ENCODE assay signal across 16 mouse cellular contexts in genomic region chr15:78736181-78736579, GRCm38 (mm10). TPM values are rescaled to one million over a fixed set of nuclear protein-coding genes. Genes with fewer than 3 reads are reported as not detected.
DNase-seq lines count a peak whose midpoint lies in the region; ATAC-seq and TF ChIP-seq lines count a peak whose summit lies in the region.
"Had no signal": no experiment of that assay in that cellular context is flagged by ENCODE, and none has a peak within 500 bp of the region (broad histone marks: within the 10 kb centered on the region; RNA-seq: fewer than 3 reads in every experiment).

No protein-coding gene starts in this region.

- H3K9me3 ChIP-seq in hindbrain, embryonic 13.5 days, result no peaks in the 10 kb centered on the region
- H3K9me3 ChIP-seq in midbrain, embryonic 14.5 days (ENCODE audit: control insufficient read depth, low read length), result no peaks in the 10 kb centered on the region
- H3K9me3 ChIP-seq in stomach, embryonic 16.5 days (replicated peaks; ENCODE audit: control insufficient read depth, low read length), result no peaks in the 10 kb centered on the region
- H3K9me3 ChIP-seq: embryonic facial prominence, embryonic 13.5 days; megakaryocyte, embryonic 14.5 days had no signal

- DNase-seq in layer of hippocampus, adult 2 months (ENCODE audit: low spot score in 2 of 2), result no peak
- no peak for DNase-seq in layer of hippocampus, postnatal 14 days (ENCODE audit: low spot score in 2 of 2)
- DNase-seq in midbrain, embryonic 14.5 days, result no peak
- no peak for DNase-seq in MN1 (ENCODE audit: low spot score)
- DNase-seq in frontal cortex, postnatal 25 days (ENCODE audit: low spot score in 2 of 2), result no peak
- DNase-seq: cerebellum, postnatal 36 days; heart, postnatal 10 days; right cerebral cortex, postnatal 25 days; thymus, postnatal 14 days had no signal

- H3K4me3 ChIP-seq in layer of hippocampus, adult 2 months, result no peak overlapping the region
- no peak overlapping the region for H3K4me3 ChIP-seq in hindbrain, embryonic 13.5 days
- no peak overlapping the region for H3K4me3 ChIP-seq in midbrain, embryonic 14.5 days (replicated peaks; ENCODE audit: low read depth, low read length)
- H3K4me3 ChIP-seq in stomach, embryonic 16.5 days (replicated peaks; ENCODE audit: low read length), result no peak overlapping the region
- H3K4me3 ChIP-seq: embryonic facial prominence, embryonic 13.5 days; megakaryocyte, embryonic 14.5 days had no signal

- 0 out of 2 replicates have a peak, but pooled peaks cover 4% of the 10 kb centered on the region for H3K27me3 ChIP-seq in hindbrain, embryonic 13.5 days
- no peaks in the 10 kb centered on the region for H3K27me3 ChIP-seq in midbrain, embryonic 14.5 days (ENCODE audit: control insufficient read depth, insufficient read depth, low read length)
- H3K27me3 ChIP-seq in stomach, embryonic 16.5 days (ENCODE audit: control insufficient read depth, insufficient read depth, low read length), result no peaks in the 10 kb centered on the region

- no peaks in the 10 kb centered on the region for H3K36me3 ChIP-seq in hindbrain, embryonic 13.5 days
- no peaks in the 10 kb centered on the region for H3K36me3 ChIP-seq in midbrain, embryonic 14.5 days (ENCODE audit: control insufficient read depth, insufficient read depth, low read length)
- H3K36me3 ChIP-seq in stomach, embryonic 16.5 days (ENCODE audit: control insufficient read depth, insufficient read depth, low read length), result no peaks in the 10 kb centered on the region
- H3K36me3 ChIP-seq: embryonic facial prominence, embryonic 13.5 days had no signal

- no peak for TF ChIP-seq CTCF in layer of hippocampus, adult 2 months (conservative IDR thresholded peaks at IDR 0.05)

- WGBS in hindbrain, embryonic 13.5 days, result 36% methylated on average over 3 of the region's 3 CpGs
- WGBS in midbrain, embryonic 14.5 days, result 64% methylated on average over 3 of the region's 3 CpGs
- 37% methylated on average over 3 of the region's 3 CpGs for WGBS in stomach, embryonic 16.5 days

- peaks cover 42% of the 10 kb centered on the region for H3K4me1 ChIP-seq in hindbrain, embryonic 13.5 days (replicated peaks)
- H3K4me1 ChIP-seq in midbrain, embryonic 14.5 days (ENCODE audit: control insufficient read depth, insufficient read depth, low read length), result peaks cover 24% of the 10 kb centered on the region
- peaks cover 8% of the 10 kb centered on the region; the same call in 1 of the 2 replicates for H3K4me1 ChIP-seq in stomach, embryonic 16.5 days (ENCODE audit: control insufficient read depth, insufficient read depth, low read length)

- peak overlapping the region; percentile 55 for H3K9ac ChIP-seq in hindbrain, embryonic 13.5 days
- no peak overlapping the region for H3K9ac ChIP-seq in midbrain, embryonic 14.5 days (replicated peaks; ENCODE audit: low read length)
- no peak overlapping the region; the same call in 1 of the 2 replicates for H3K9ac ChIP-seq in stomach, embryonic 16.5 days (ENCODE audit: low read length)

- ATAC-seq in hindbrain, embryonic 13.5 days (ENCODE audit: low FRiP score), result peak; percentile 21; the same call in 1 of the 2 replicates
- no peak for ATAC-seq in midbrain, embryonic 14.5 days (ENCODE audit: low FRiP score, low TSS enrichment)
- no peak; the same call in 1 of the 2 replicates for ATAC-seq in stomach, embryonic 16.5 days (ENCODE audit: insufficient read depth, low FRiP score)
- ATAC-seq in inflammation-experienced regulatory T-cells, adult 6 months, result no peak

- peak overlapping the region; percentile 11; the same call in 1 of the 2 replicates for H3K4me2 ChIP-seq in hindbrain, embryonic 13.5 days
- no peak overlapping the region for H3K4me2 ChIP-seq in midbrain, embryonic 14.5 days (ENCODE audit: low read length)
- no peak overlapping the region for H3K4me2 ChIP-seq in stomach, embryonic 16.5 days (ENCODE audit: low read depth, low read length)
- H3K4me2 ChIP-seq: embryonic facial prominence, embryonic 13.5 days; liver, embryonic 11.5 days had no signal

- peak overlapping the region; percentile 89 for H3K27ac ChIP-seq in layer of hippocampus, adult 2 months
- H3K27ac ChIP-seq in hindbrain, embryonic 13.5 days, result peak overlapping the region; percentile 95
- H3K27ac ChIP-seq in midbrain, embryonic 14.5 days (replicated peaks; ENCODE audit: low read depth, low read length), result peak overlapping the region; percentile 89
- peak overlapping the region; percentile 4; the same call in 1 of the 2 replicates for H3K27ac ChIP-seq in stomach, embryonic 16.5 days (ENCODE audit: low read length)
- H3K27ac ChIP-seq: embryonic facial prominence, embryonic 13.5 days had no signal

RNA-seq across cellular contexts. Expression of gene Elfn2, which starts 17.6 kb away (rescaled TPM):
- total RNA-seq in layer of hippocampus, adult 2 months (2021), result 100 to 1,000 TPM; 202 to 204 TPM
- total RNA-seq in layer of hippocampus, postnatal 14 days (2021), result 100 to 1,000 TPM; 161 to 171 TPM
- polyA plus RNA-seq in hindbrain, embryonic 13.5 days (2015; fragmentation: Nextera tagmentation; extraction: Ambion mirVana), result 4.6 and 5.0 TPM in 2 replicates
- polyA plus RNA-seq in midbrain, embryonic 14.5 days (2014; fragmentation: Nextera tagmentation; extraction: Ambion mirVana), result 4.0 and 8.1 TPM in 2 replicates
- polyA plus RNA-seq in stomach, embryonic 16.5 days (2015; fragmentation: Nextera tagmentation; extraction: Ambion mirVana), result 0.07 and 0.17 TPM in 2 replicates
- under 1 TPM in 1 of 3 experiments, not detected in 2; 0.05 TPM for polyA plus RNA-seq in inflammation-experienced regulatory T-cells, adult 6 months (2017; shearing (Covaris generic))
- total RNA-seq: granulocyte monocyte progenitor cell, adult 5-6 weeks had no signal
- polyA plus RNA-seq: liver, embryonic 11.5 days had no signal

RNA-seq across cellular contexts. Expression of gene Mfng, which starts 37.1 kb away (rescaled TPM):
- total RNA-seq in layer of hippocampus, adult 2 months (2021), result 1 to 10 TPM; 4.4 to 4.7 TPM
- 1 to 10 TPM; 7.9 to 8.3 TPM for total RNA-seq in layer of hippocampus, postnatal 14 days (2021)
- polyA plus RNA-seq in hindbrain, embryonic 13.5 days (2015; fragmentation: Nextera tagmentation; extraction: Ambion mirVana), result 36.7 and 40.1 TPM in 2 replicates
- polyA plus RNA-seq in midbrain, embryonic 14.5 days (2014; fragmentation: Nextera tagmentation; extraction: Ambion mirVana), result 16.7 and 28.0 TPM in 2 replicates
- 18.5 and 18.7 TPM in 2 replicates for polyA plus RNA-seq in stomach, embryonic 16.5 days (2015; fragmentation: Nextera tagmentation; extraction: Ambion mirVana)
- polyA plus RNA-seq in inflammation-experienced regulatory T-cells, adult 6 months (2017; shearing (Covaris generic)), result 10 to 100 TPM; 45.8 to 70.7 (median 62.8) TPM

Comparison
In these comparisons a context has a peak if more than half of its experiments do, and no peak if none do; other contexts are left out.
1. H3K27ac ChIP-seq: peak in every context shown above with its lines; median percentile 95 in hindbrain, embryonic 13.5 days; 89 in layer of hippocampus, adult 2 months; 89 in midbrain, embryonic 14.5 days; 4 in stomach, embryonic 16.5 days.